Mouse (Mus musculus): ENCODE results near the gene Mthfd2. TPM values are rescaled to one million over a fixed set of nuclear protein-coding genes. Genes with fewer than 3 reads are reported as not detected.
A peak's percentile ranks its signal among the peaks of the same experiment; 100 is the strongest.

The Mthfd2 gene
- polyA plus RNA-seq (2012; rRNA removed) = 7.1 and 7.7 TPM in 2 replicates

GRCm38 (mm10) chr6:83325525-83326393, at the start of gene Mthfd2, which contains the start of gene Mob1a:
Gene Mthfd2, minus strand, starts transcription at chr6:83325908.
Gene Mob1a, plus strand, starts transcription at chr6:83326016.
- Histone ChIP-seq H3K36me3 (ENCODE audit: control insufficient read depth, insufficient read depth, low read length) (peaks cover 11% of the 10 kb centered on the region), H3K27ac (ENCODE audit: insufficient read depth, low read length) (peak within 1 kb of the TSS; percentile 97), H3K4me1 (ENCODE audit: control insufficient read depth, insufficient read depth, insufficient read length) (peaks cover 23% of the 10 kb centered on the region), H3K4me3 (ENCODE audit: extremely low read depth, insufficient read depth, insufficient read length) (peak within 1 kb of the TSS; percentile 94), H3K27me3 (ENCODE audit: control insufficient read depth, insufficient read depth, low read length) (no peaks in the 10 kb centered on the region)
- WGBS = under 1% methylated on average over 63 of the region's 65 CpGs
- peak; percentile 92 to 94 for DNase-seq (ENCODE audit: low read depth in 1 of 2, low spot score in 2 of 2)
- TF ChIP-seq CTCF (IDR thresholded peaks at IDR 0.05; ENCODE audit: extremely low read depth, insufficient read depth, insufficient read length, insufficient replicate concordance) = no peak
- peak; percentile 93 for TF ChIP-seq POLR2A (IDR thresholded peaks at IDR 0.05; ENCODE audit: low read depth, low read length)

GRCm38 (mm10) chr6:83373704-83374300, 48.1 kb upstream of the Mthfd2 start:
- Histone ChIP-seq H3K27me3 (ENCODE audit: control insufficient read depth, insufficient read depth, low read length) (no peaks in the 10 kb centered on the region), H3K4me1 (ENCODE audit: control insufficient read depth, insufficient read depth, insufficient read length) (no peaks in the 10 kb centered on the region), H3K27ac (ENCODE audit: insufficient read depth, low read length) (no peak overlapping the region), H3K36me3 (ENCODE audit: control insufficient read depth, insufficient read depth, low read length) (peaks cover 71% of the 10 kb centered on the region), H3K4me3 (ENCODE audit: extremely low read depth, insufficient read depth, insufficient read length) (no peak overlapping the region)
- TF ChIP-seq CTCF (IDR thresholded peaks at IDR 0.05; ENCODE audit: extremely low read depth, insufficient read depth, insufficient read length, insufficient replicate concordance) = no peak
- TF ChIP-seq POLR2A (IDR thresholded peaks at IDR 0.05; ENCODE audit: low read depth, low read length) = no peak
- DNase-seq (ENCODE audit: low read depth in 1 of 2, low spot score in 2 of 2) = no peak
- WGBS = 92% methylated on average over 9 of the region's 9 CpGs

- no peaks in the 10 kb centered on the region for H3K4me1 ChIP-seq (ENCODE audit: control insufficient read depth, insufficient read depth, insufficient read length)
- H3K27ac ChIP-seq (ENCODE audit: insufficient read depth, low read length) = no peak overlapping the region
- H3K4me3 ChIP-seq (ENCODE audit: extremely low read depth, insufficient read depth, insufficient read length) = no peak overlapping the region
- H3K36me3 ChIP-seq (ENCODE audit: control insufficient read depth, insufficient read depth, low read length) = peaks cover 75% of the 10 kb centered on the region
- WGBS = 89% methylated on average over 3 of the region's 3 CpGs
- no peak for TF ChIP-seq CTCF (IDR thresholded peaks at IDR 0.05; ENCODE audit: extremely low read depth, insufficient read depth, insufficient read length, insufficient replicate concordance)
- no peak for TF ChIP-seq POLR2A (IDR thresholded peaks at IDR 0.05; ENCODE audit: low read depth, low read length)
- DNase-seq (ENCODE audit: low read depth in 1 of 2, low spot score in 2 of 2) = no peak
- H3K27me3 ChIP-seq (ENCODE audit: control insufficient read depth, insufficient read depth, low read length) = no peaks in the 10 kb centered on the region
These were observed 45.6 kb upstream of the Mthfd2 start for GRCm38 (mm10) chr6:83371350-83371749.

- Histone ChIP-seq H3K4me3 (ENCODE audit: extremely low read depth, insufficient read depth, insufficient read length) (no peak overlapping the region), H3K27me3 (ENCODE audit: control insufficient read depth, insufficient read depth, low read length) (no peaks in the 10 kb centered on the region), H3K4me1 (ENCODE audit: control insufficient read depth, insufficient read depth, insufficient read length) (no peaks in the 10 kb centered on the region), H3K27ac (ENCODE audit: insufficient read depth, low read length) (no peak overlapping the region), H3K36me3 (ENCODE audit: control insufficient read depth, insufficient read depth, low read length) (peaks cover 72% of the 10 kb centered on the region)
- WGBS = 92% methylated on average over 21 of the region's 21 CpGs
- no peak for DNase-seq (ENCODE audit: low read depth in 1 of 2, low spot score in 2 of 2)
- no peak for TF ChIP-seq CTCF (IDR thresholded peaks at IDR 0.05; ENCODE audit: extremely low read depth, insufficient read depth, insufficient read length, insufficient replicate concordance)
- TF ChIP-seq POLR2A (IDR thresholded peaks at IDR 0.05; ENCODE audit: low read depth, low read length) = no peak
These were observed 44.7 kb upstream of the Mthfd2 start for GRCm38 (mm10) chr6:83370316-83370965.

DNA sequence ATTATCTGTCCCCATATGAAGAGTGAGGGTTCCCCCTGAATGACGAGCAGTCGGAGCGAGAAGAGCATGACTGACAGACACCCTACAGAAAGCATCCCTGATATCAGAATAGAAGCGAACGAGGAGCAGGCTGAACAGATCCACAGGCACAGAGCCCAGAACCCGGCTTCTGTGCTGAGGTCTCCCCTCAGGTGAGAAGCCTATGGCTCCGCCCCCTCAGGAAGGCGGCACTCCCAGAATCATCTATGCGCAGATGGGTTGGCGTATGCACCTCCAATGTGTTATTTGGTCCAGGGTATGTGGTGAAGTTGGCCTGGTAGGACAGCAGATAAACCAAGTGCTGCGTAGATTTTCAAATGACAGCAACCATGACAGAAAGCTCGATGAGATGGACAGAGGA, 37.4 kb upstream of the Mthfd2 start:
- peaks cover 25% of the 10 kb centered on the region for H3K36me3 ChIP-seq (ENCODE audit: control insufficient read depth, insufficient read depth, low read length)
- H3K4me1 ChIP-seq (ENCODE audit: control insufficient read depth, insufficient read depth, insufficient read length) = no peaks in the 10 kb centered on the region
- no peaks in the 10 kb centered on the region for H3K27me3 ChIP-seq (ENCODE audit: control insufficient read depth, insufficient read depth, low read length)
- DNase-seq (ENCODE audit: low read depth in 1 of 2, low spot score in 2 of 2) = no peak
- H3K4me3 ChIP-seq (ENCODE audit: extremely low read depth, insufficient read depth, insufficient read length) = no peak overlapping the region
- 92% methylated on average over 12 of the region's 12 CpGs for WGBS
- TF ChIP-seq CTCF (IDR thresholded peaks at IDR 0.05; ENCODE audit: extremely low read depth, insufficient read depth, insufficient read length, insufficient replicate concordance) = no peak
- H3K27ac ChIP-seq (ENCODE audit: insufficient read depth, low read length) = no peak overlapping the region

- H3K36me3 ChIP-seq (ENCODE audit: control insufficient read depth, insufficient read depth, low read length) = peaks cover 15% of the 10 kb centered on the region
- H3K4me3 ChIP-seq (ENCODE audit: extremely low read depth, insufficient read depth, insufficient read length) = no peak overlapping the region
- DNase-seq (ENCODE audit: low read depth in 1 of 2, low spot score in 2 of 2) = no peak
- H3K27me3 ChIP-seq (ENCODE audit: control insufficient read depth, insufficient read depth, low read length) = no peaks in the 10 kb centered on the region
- H3K4me1 ChIP-seq (ENCODE audit: control insufficient read depth, insufficient read depth, insufficient read length) = no peaks in the 10 kb centered on the region
- no peak overlapping the region for H3K27ac ChIP-seq (ENCODE audit: insufficient read depth, low read length)
- WGBS = 78% methylated on average over 11 of the region's 11 CpGs
- TF ChIP-seq CTCF (IDR thresholded peaks at IDR 0.05; ENCODE audit: extremely low read depth, insufficient read depth, insufficient read length, insufficient replicate concordance) (no peak), POLR2A (IDR thresholded peaks at IDR 0.05; ENCODE audit: low read depth, low read length) (no peak)
These were observed 36.0 kb upstream of the Mthfd2 start for GRCm38 (mm10) chr6:83361523-83362248.
